Mouse (Mus musculus): ENCODE data around the gene Prss41.

DNA sequence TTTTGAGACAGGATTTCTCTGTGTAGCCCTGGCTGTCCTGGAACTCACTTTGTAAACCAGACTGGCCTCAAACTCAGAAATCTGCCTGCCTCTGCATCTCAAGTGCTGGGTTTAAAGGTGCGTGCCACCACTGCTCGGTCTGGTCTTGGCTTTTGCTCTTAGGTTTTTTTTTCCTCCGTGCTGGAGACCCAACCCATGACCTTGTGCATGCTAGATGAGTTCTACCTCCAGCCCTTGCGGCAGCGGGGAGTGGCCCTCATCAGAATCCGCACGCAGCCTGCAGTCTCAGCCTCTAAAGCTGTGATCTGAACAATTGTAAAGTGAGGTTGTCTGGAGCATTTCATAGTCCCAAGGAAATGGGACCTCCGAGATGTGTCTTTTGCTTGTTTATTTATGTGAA, 48.6 kb downstream of the Prss41 start:
- no peak for TF ChIP-seq POLR2A (IDR thresholded peaks at IDR 0.05; ENCODE audit: borderline replicate concordance, control insufficient read depth, low read depth, low read length)
- TF ChIP-seq CTCF (IDR thresholded peaks at IDR 0.05; ENCODE audit: control insufficient read depth, insufficient read depth, low read length), result no peak
